Mouse (Mus musculus) C2C12 (cell line): ENCODE data around the gene Tmem234.
A peak's percentile ranks its signal among the peaks of the same experiment; 100 is the strongest.

Experiments
- CEBPB ChIP-seq: IDR thresholded peaks from one replicate; pipeline ENCODE4 v1.6.1; 2011; ENCODE audit warnings: low read depth, mild to moderate bottlenecking, control low read depth, moderate library complexity
- CTCF ChIP-seq: IDR thresholded peaks from one replicate; pipeline ENCODE4 v1.5.1; 2011; ENCODE audit not compliant: control insufficient read depth, insufficient read depth, insufficient read length
- MAX ChIP-seq: IDR thresholded peaks from one replicate; pipeline ENCODE4 v1.6.1; 2011; ENCODE audit warnings: mild to moderate bottlenecking, control low read depth
- MYOD1 ChIP-seq: IDR thresholded peaks from one replicate; pipeline ENCODE4 v1.6.1; 2011; ENCODE audit warnings: low read depth; ENCODE audit not compliant: control insufficient read depth, insufficient read length
- MYOG ChIP-seq: IDR thresholded peaks from one replicate; pipeline ENCODE4 v1.6.1; 2011; ENCODE audit not compliant: control insufficient read depth, insufficient read length; ENCODE audit errors: extremely low read depth
- USF1 ChIP-seq: IDR thresholded peaks from one replicate; pipeline ENCODE4 v1.6.1; 2011; ENCODE audit warnings: low read depth, mild to moderate bottlenecking, control low read depth, moderate library complexity

GRCm38 (mm10) chr4:129576863-129577491 lies 23.5 kb upstream of the Tmem234 start:
- peak; percentile 47 for TF ChIP-seq CTCF
- no peak for TF ChIP-seq USF1
- TF ChIP-seq MYOG, result no peak
- no peak for TF ChIP-seq MYOD1
- no peak for TF ChIP-seq MAX
- TF ChIP-seq CEBPB, result no peak
